Mouse (Mus musculus) lung, postnatal 36 days (tissue): ENCODE results near the gene Fbxw9.

Experiments used
- DNase-seq: peaks from one replicate; pipeline ENCODE4 v3.0.0; 2022; ENCODE audit warnings: mixed read lengths

Fbxw9 gene

GRCm38 (mm10) chr8:85088771-85089170 lies 28.9 kb downstream of the Fbxw9 start:
- no peak for DNase-seq

DNA sequence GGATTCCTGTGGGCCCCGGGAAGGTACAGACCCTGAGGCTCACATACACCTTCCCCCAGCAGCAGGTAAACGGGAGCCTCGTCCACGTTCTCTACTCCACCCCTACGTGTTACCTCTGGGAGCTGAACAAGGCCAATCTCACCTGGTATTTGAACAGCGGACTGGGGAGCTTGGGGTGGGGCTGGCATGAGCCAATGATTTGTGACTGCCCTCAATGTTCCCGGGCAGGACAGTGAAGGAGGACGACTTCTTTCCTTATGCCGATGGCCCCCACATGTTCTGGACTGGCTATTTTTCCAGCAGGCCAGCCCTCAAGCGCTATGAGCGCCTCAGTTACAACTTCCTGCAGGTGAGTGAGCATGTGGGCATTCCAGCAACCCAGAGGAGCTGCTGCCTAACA lies 31.0 kb downstream of the Fbxw9 start:
- no peak for DNase-seq

DNA sequence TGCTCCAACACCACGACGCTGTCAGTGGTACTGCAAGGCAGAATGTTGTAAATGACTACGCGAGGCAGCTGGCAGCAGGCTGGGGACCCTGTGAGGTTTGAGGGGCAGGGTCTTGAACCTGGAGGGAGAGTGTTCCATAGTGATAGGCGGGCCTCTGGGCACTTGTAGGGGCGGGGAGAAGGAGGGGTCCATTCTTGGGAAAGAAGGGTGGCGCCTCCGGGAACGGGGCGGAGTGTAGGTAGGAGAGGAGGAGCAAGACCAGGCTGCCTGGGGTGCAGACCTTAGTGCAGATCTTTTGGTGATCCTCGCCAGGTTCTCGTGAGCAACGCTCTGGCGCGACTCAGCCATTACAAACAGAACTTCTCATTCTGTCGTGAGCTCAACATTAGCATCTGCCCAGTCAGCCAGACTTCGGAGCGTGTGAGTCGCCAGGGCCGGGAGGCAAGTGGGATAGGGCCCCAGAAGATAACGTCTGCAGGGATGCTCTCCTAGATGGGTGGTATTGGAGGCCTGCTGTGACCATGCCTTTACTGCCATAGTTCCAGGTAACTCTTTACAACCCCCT lies 31.8 kb downstream of the Fbxw9 start:
- DNase-seq: no peak

DNA sequence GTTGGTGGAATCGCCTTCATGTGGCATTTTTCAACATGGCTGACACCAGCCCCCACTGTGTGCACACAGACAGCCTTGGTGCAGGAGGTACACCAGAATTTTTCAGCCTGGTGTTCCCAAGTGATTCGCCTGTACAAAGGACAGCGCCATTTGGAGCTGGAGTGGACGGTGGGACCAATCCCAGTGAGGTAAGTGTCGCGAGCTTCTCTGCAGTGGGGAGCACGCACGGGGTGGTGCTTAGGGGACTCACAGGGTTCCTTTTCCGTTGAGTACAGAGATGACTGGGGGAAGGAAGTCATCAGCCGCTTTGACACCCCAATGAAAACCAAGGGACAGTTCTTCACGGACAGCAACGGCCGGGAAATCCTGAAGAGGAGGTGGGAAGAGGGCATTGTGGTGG lies 35.2 kb downstream of the Fbxw9 start:
- no peak for DNase-seq

DNA sequence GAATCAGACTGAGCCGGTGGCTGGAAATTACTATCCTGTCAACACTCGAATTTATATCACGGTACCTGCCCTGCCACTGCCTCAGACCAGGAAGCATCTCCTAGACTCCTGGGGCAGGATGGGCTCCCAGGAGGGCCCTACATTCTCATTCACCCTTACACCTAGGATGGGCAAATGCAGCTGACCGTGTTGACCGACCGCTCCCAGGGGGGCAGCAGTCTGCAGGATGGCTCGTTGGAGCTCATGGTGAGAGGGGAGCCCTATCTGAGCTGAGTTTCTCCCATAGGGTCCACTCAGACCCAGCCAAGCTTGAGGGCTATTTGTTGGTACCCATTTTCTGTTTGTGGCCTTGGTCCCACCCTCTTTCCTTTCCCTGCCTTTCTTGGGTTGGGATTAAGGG lies 35.7 kb downstream of the Fbxw9 start:
- no peak for DNase-seq

DNA sequence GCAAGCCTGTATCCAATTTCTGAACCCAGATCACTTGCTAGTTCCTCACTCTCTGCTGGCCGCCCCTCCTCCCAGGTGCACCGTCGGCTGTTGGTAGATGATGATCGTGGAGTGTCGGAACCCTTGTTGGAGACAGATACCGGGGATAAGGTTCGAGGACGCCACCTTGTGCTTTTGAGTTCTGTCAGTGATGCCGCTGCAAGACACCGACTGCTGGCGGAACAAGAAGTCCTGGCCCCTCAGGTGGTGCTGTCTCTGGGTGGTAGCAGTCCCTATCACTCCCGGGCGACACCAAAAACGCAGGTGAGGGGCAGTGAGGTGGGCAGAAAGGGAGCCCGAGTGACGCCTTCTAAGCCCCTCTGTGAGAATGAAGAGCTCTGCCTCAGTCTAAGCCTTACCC lies 36.3 kb downstream of the Fbxw9 start:
- no peak for DNase-seq

DNA sequence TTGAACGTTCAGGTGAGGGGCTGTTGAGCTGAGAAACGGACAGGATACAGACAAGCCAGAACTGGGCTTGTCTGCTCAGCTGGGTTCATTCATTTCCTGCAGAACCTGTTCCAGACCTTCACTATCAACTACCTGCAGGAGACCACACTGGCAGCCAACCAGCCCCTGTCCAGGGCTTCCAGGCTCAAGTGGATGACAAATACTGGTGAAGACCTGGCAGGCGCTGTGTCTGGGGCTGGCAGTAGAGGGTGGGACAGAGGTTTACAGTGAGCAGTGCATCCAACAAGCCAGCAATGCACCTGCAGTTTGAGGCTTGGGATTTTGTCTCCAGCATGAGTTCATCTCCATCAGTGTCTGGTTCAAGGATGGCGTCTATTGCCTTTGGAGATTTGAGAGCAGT lies 37.0 kb downstream of the Fbxw9 start:
- DNase-seq: no peak

DNA sequence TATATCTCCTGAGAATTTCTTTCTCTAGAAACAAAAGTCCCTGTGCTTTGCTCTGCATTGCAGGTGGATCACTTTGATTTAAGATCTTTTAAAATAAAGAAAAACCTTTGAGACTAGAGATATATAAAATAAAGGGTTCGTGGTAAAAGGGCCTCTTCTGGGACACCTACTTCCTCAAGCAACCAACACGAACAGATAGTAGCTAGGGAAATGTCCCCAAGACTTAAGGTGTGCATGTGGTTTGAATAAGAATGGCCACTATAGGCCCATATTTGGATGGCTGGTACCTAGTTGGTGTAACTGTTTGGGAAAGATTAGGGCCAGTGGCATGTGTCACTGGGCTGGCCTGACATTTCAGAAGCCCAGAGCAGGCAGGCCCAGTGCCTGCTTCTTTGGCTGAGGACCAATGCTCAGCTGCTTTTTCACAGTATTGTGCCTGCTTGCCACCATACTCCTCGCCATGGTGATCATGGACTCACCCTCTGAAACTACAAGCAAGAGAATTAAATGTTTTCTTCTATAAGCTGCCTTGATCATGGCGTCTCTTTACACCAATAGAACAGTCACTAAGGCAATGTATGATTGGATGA lies 40.3 kb downstream of the Fbxw9 start:
- no peak for DNase-seq

DNA sequence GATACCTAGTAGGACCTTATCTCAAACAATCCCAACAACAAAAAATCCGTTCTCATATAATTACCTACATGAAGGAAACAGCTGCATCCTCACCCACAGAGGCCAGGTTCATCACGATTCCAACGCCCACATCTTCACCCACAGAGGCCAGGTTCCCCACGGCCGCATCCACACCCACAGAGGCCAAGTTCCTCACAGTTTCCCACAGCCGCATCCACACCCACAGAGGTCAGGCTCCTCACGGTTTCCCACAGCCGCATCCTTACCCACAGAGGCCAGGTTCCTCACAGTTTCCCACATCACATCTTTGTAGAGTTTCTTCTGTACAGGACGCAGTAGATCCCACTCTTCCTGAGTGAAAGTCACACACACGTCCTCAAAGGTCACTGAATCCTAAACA lies 53.4 kb downstream of the Fbxw9 start:
- DNase-seq: no peak

GRCm38 (mm10) chr8:85115501-85115900 lies 55.6 kb downstream of the Fbxw9 start:
- no peak for DNase-seq
